Mouse (Mus musculus): Measurements from ENCODE around the gene Tedc1.

- no peak for TF ChIP-seq POLR2A (IDR thresholded peaks at IDR 0.05; ENCODE audit: borderline replicate concordance, extremely low read depth, low read depth, low read length)
- TF ChIP-seq CTCF (IDR thresholded peaks at IDR 0.05; ENCODE audit: insufficient read depth, low read length): no peak
Observed at GRCm38 (mm10) chr12:113187011-113187375, 30.8 kb downstream of the Tedc1 start.

All from lung, adult 2 months (tissue).